Mouse (Mus musculus) thymus, adult 2 months (tissue): ENCODE measurements at regions not wholly inside any gene's neighbourhood (a gene's known extent, or its start where the extent isn't known, plus 50 kb on each side); places are given as distances from the start of the nearest gene placed in this dataset.

Experiments
- DNase-seq: peaks from one replicate; pipeline ENCODE4 v3.0.0; 2021
- H3K27ac ChIP-seq: fragments of 200-500 bp; 2 replicates; pipeline ENCODE4 v1.5.1; 2012; ENCODE audit warnings: low read length, control low read depth; ENCODE audit not compliant: control insufficient read depth, insufficient read depth
- H3K27me3 ChIP-seq: fragments of 200-500 bp; 2 replicates; pipeline ENCODE4 v1.6.1; 2012; ENCODE audit warnings: mild to moderate bottlenecking, low read length, moderate library complexity, mixed read lengths; ENCODE audit not compliant: control insufficient read depth, insufficient read depth
- H3K36me3 ChIP-seq: fragments of 200-500 bp; 2 replicates; pipeline ENCODE4 v1.6.1; 2012; ENCODE audit warnings: mild to moderate bottlenecking, low read length, moderate library complexity; ENCODE audit not compliant: control insufficient read depth, insufficient read depth
- H3K4me1 ChIP-seq: fragments of 200-500 bp; replicated peaks from 2 replicates; pipeline ENCODE4 v1.6.1; 2012; ENCODE audit warnings: low read length; ENCODE audit not compliant: control insufficient read depth, insufficient read depth
- H3K4me3 ChIP-seq: fragments of 200-500 bp; 2 replicates; pipeline ENCODE4 v1.5.1; 2012; ENCODE audit warnings: mild to moderate bottlenecking, low read length, control low read depth, moderate library complexity; ENCODE audit not compliant: control insufficient read depth, insufficient read depth
- CTCF ChIP-seq: fragments of 200-500 bp; IDR thresholded peaks from 2 replicates; pipeline ENCODE4 v1.5.1; 2012; ENCODE audit warnings: mild to moderate bottlenecking, control low read depth, low read length, moderate library complexity, borderline replicate concordance; ENCODE audit not compliant: control insufficient read depth, poor library complexity, insufficient read depth; ENCODE audit errors: extremely low read depth
- POLR2A ChIP-seq: fragments of 200-500 bp; IDR thresholded peaks from 2 replicates; pipeline ENCODE4 v1.6.1; 2012; ENCODE audit warnings: mild to moderate bottlenecking, low read length, control low read depth, moderate library complexity; ENCODE audit not compliant: control insufficient read depth, poor library complexity, insufficient read depth; ENCODE audit errors: extremely low read depth
- WGBS: fragments of 180-500 bp; shearing (Covaris S2); methylation state at CpG from one replicate; pipeline ENCODE4 v1.1.7; 2018; 5-methylcytosine and 5-hydroxymethylcytosine counted together

DNA sequence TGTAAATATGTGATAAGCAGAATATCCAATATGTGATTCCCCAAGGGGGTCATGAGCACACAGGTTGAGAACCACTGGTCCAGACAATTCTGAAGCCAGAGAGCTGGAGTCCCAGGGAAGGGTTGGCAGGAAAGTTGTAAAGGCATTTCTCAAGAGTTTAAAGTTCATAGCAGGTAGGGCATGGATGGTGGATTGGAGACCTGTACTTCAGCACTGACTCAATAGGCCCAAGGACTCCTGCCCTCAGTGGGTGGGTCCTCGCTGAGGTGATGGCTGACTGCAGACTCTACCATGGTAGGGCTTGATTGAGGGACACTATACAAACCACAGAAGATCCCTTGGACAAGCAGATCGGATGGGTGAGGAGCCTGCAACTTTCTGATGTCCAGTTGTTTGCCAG is 196.8 kb upstream of the Tle3 start:
- Histone ChIP-seq H3K36me3 (no peaks in the 10 kb centered on the region), H3K4me3 (no peak overlapping the region), H3K4me1 (peaks cover 16% of the 10 kb centered on the region), H3K27ac (no peak overlapping the region), H3K27me3 (no peaks in the 10 kb centered on the region)
- TF ChIP-seq POLR2A (no peak), CTCF (no peak)
- WGBS = 100% methylated on average over 2 of the region's 2 CpGs
- DNase-seq = no peak

DNA sequence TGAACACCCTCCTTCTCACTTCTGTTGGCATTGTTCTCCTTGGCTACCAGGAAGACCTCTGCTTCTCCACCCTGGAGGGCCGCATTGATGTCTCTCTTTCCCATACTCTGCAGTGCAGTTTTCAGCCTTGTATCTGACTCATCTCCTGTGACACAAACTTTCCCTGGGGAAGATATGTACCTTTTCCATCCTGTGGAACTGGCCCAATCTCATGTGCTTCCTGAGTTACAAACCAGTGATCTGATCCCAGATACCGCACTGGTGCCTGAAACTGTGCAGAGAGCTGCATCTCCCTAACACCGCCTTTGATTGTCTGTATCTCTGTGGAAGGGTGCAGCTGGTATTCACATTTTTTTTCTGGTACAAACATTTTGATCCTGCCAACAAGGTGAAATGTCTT is 195.3 kb upstream of the Tle3 start:
- no peak for TF ChIP-seq CTCF
- no peak for TF ChIP-seq POLR2A
- Histone ChIP-seq H3K4me3 (no peak overlapping the region), H3K36me3 (no peaks in the 10 kb centered on the region), H3K27ac (no peak overlapping the region), H3K27me3 (no peaks in the 10 kb centered on the region), H3K4me1 (peaks cover 10% of the 10 kb centered on the region)
- no peak for DNase-seq
- 90% methylated on average over 3 of the region's 3 CpGs for WGBS

DNA sequence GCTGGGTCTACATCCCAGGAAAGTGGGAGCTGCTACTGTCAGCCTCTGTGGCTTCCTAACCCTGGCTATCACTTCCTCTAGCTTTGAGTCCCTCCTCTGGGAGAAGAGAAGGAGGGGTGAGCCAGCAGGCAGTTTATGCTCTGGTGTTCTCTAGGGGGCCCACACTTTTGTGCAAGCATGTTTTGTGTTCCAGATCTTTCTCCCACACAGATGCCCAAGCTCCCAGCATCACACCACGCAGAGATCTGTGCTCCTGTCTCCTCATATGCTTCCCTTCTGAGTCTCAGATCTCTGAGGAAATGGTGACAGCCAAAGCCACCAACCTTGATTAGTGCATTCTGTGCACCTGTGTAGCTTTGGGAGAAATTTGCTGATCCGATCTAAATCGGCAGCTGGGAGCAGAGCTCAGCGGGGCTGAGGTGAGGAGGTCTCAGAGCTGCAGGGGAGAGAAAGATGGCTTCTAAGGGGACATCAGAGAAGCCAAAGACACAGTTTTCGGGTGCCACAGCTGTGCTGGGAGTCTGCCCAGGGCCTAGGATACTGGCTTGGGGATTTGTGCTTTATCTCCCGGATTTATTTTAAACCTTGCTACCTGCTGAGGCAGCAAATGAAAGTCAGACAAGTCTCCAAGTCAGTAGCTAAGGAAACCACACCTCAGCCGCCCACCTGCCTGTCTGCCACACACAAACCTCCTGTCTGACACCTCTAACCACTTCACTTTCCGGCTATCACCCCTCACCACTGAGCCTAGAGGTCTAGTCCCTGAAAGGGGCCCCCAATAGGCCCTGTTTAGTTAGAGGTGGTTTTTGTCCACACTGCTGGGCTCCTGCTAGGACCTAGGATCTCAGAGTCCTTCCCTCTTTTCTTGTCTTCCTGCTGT is 185.4 kb upstream of the Tle3 start:
- Histone ChIP-seq H3K27ac (peak overlapping the region; percentile 23; the same call in 1 of the 2 replicates), H3K27me3 (no peaks in the 10 kb centered on the region), H3K4me1 (peaks cover 18% of the 10 kb centered on the region), H3K36me3 (no peaks in the 10 kb centered on the region), H3K4me3 (no peak overlapping the region)
- DNase-seq = peak; percentile 61
- TF ChIP-seq POLR2A = no peak
- 5% methylated on average over 8 of the region's 8 CpGs for WGBS

DNA sequence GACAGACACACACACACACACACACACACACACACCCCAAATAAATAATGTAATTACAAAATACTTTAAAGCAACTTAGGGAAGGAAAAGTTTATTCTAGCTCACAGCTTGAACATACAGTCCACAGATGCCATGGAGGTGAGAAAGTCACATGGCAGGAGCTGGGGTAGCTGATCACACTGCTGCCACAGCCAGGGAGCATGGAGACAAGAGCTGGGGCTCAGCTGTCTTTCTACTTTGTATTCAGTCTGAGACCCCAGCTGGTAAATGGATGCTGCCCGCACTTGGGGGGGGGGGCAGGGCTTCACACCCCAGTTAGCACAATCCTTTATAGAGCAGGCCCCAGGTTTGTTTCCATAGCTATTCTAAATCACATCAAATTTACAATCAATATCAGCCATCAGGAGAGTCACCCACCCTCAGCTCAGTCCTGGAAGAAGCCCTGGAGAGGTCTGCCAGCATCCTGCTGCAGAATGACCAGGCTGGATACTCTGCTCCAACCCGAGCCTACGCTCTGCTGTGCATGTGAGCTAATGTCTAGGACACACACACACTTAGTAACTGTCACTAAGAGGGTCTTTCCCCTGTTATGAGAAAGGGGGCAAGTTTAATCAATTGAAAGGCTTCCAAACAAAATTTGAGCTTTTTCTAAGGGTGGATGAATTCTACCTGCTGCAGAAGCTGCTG is 184.3 kb upstream of the Tle3 start:
- peaks cover 18% of the 10 kb centered on the region for H3K4me1 ChIP-seq
- H3K4me3 ChIP-seq = no peak overlapping the region
- DNase-seq = no peak
- H3K36me3 ChIP-seq = no peaks in the 10 kb centered on the region
- no peaks in the 10 kb centered on the region for H3K27me3 ChIP-seq
- H3K27ac ChIP-seq = no peak overlapping the region
- 93% methylated on average over 3 of the region's 3 CpGs for WGBS
- TF ChIP-seq CTCF (no peak), POLR2A (no peak)

DNA sequence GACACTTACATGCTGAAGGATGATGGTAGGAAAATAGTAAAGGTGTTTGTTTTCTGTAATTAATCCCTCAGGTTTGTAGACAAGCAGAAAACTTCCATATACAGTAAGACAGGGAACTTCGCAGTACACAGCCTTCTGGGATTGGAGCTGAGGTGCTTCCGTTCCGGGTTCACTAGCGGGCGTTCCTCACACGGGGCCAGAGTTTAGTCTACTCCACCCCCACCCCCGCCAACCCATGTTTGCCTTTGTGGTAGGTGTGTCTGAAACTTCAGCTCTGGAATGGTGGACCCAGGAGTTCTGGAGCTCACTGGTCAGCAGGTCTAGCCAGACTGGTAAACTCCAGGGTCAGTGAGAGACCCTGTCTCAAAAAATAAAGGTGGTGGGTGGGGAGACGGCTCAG is 182.9 kb upstream of the Tle3 start:
- Histone ChIP-seq H3K4me3 (no peak overlapping the region), H3K27ac (no peak overlapping the region), H3K36me3 (no peaks in the 10 kb centered on the region), H3K27me3 (no peaks in the 10 kb centered on the region), H3K4me1 (peaks cover 18% of the 10 kb centered on the region)
- TF ChIP-seq CTCF = no peak
- no peak for TF ChIP-seq POLR2A
- 97% methylated on average over 8 of the region's 8 CpGs for WGBS
- no peak for DNase-seq

DNA sequence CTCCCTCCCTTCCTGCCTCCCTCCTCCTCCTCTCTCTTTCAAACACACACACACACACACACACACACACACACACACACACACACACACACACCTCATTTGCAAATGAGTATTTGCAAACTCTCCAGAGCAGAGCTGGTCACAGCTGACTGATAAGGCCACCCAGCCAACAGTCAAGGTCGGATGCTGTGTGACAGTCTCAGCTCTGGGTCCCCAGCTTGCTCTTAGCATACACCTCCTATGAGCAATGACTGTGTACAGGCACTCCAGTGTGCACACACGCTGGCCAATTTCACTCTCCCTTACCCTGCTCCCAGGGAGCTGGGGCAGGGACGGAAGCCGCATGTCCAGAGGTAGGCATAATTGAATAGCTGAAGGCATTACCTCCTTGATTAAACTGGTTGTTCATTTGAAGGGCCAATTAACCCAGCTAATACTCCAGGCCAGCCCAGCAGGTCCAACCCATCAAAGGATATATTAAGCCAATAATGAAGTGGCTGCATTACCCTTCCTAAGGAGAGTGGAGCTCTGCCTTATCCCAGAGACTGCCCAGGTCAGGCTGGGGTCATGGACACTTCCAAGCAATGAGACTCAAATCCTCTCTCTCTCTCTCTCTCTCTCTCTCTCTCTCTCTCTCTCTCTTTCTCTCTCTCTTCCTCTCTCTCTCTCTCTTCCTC is 173.0 kb upstream of the Tle3 start:
- TF ChIP-seq POLR2A = no peak
- no peak for TF ChIP-seq CTCF
- Histone ChIP-seq H3K27me3 (no peaks in the 10 kb centered on the region), H3K4me3 (no peak overlapping the region), H3K27ac (no peak overlapping the region), H3K36me3 (no peaks in the 10 kb centered on the region), H3K4me1 (peaks cover 11% of the 10 kb centered on the region)
- DNase-seq = no peak
- WGBS = 93% methylated on average over 4 of the region's 4 CpGs
